Mouse (Mus musculus): ENCODE results near the gene Map3k10. TPM values are rescaled to one million over a fixed set of nuclear protein-coding genes. Genes with fewer than 3 reads are reported as not detected.
A peak's percentile ranks its signal among the peaks of the same experiment; 100 is the strongest.

Gene Map3k10
- polyA plus RNA-seq, 1 experiment, result 27.1 TPM

DNA sequence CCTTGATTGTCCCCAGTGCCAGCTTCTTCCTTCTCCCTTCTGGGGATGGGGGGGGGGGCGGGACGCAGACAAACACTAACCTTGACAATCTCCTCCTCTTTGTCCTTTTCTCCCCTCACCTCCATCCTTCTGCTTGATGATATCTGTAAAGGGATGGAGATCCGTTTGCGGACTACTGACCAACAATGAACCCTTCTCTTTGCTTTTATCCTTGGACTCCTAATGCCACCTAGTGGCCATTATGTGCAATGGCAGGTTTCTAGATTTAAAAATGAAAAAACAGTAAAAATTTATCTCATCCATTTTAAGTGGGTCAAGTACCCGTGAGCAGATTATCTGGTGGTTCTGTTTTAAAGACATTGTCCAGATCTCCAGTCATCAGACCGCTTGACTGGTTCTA, 11.3 kb upstream of the Map3k10 start:
- H3K4me3 ChIP-seq (replicated peaks; ENCODE audit: extremely low read depth, low read depth, low read length), result no peak overlapping the region
- 0 out of 2 replicates have a peak, but pooled peaks cover 2% of the 10 kb centered on the region for H3K4me1 ChIP-seq (ENCODE audit: control insufficient read depth, insufficient read depth, low read length)
- TF ChIP-seq POLR2A (IDR thresholded peaks at IDR 0.05; ENCODE audit: borderline replicate concordance, extremely low read depth, low read depth, low read length) (no peak), CTCF (IDR thresholded peaks at IDR 0.05; ENCODE audit: insufficient read depth, low read length) (peak; percentile 41; the same call in 1 of the 2 replicates)
- WGBS, result under 1% methylated on average over 6 of the region's 6 CpGs
- no peak for DNase-seq

DNA sequence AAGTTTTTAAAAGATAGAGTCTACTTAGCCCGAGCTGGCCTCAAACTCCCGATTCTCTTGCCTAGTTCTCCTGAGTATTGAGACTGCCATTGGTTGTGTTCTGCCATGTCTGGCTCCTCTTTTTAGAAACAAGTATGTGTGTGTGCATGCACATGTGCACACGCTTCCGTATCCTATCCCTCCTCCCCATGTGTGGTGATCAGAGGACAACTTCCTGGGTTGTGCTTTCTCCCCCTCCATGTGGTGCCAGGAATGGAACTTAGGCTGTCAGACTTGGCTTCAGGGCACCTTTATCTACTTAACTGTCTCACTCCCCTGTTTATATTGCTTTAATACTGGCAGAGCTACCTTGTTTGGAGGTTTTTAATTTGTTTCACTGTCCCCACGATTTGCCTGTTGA, 10.8 kb upstream of the Map3k10 start:
- 25% methylated on average over 5 of the region's 5 CpGs for WGBS
- TF ChIP-seq CTCF (IDR thresholded peaks at IDR 0.05; ENCODE audit: insufficient read depth, low read length) (no peak), POLR2A (IDR thresholded peaks at IDR 0.05; ENCODE audit: borderline replicate concordance, extremely low read depth, low read depth, low read length) (no peak)
- Histone ChIP-seq H3K4me3 (replicated peaks; ENCODE audit: extremely low read depth, low read depth, low read length) (no peak overlapping the region), H3K4me1 (ENCODE audit: control insufficient read depth, insufficient read depth, low read length) (0 out of 2 replicates have a peak, but pooled peaks cover 2% of the 10 kb centered on the region)
- DNase-seq, result no peak

GRCm38 (mm10) chr7:27683218-27683617, 8.8 kb upstream of the Map3k10 start:
- H3K4me1 ChIP-seq (ENCODE audit: control insufficient read depth, insufficient read depth, low read length), result no peaks in the 10 kb centered on the region
- 13% methylated on average over 2 of the region's 2 CpGs for WGBS
- TF ChIP-seq CTCF (IDR thresholded peaks at IDR 0.05; ENCODE audit: insufficient read depth, low read length), result no peak
- no peak for TF ChIP-seq POLR2A (IDR thresholded peaks at IDR 0.05; ENCODE audit: borderline replicate concordance, extremely low read depth, low read depth, low read length)
- no peak for DNase-seq
- no peak overlapping the region for H3K4me3 ChIP-seq (replicated peaks; ENCODE audit: extremely low read depth, low read depth, low read length)

DNA sequence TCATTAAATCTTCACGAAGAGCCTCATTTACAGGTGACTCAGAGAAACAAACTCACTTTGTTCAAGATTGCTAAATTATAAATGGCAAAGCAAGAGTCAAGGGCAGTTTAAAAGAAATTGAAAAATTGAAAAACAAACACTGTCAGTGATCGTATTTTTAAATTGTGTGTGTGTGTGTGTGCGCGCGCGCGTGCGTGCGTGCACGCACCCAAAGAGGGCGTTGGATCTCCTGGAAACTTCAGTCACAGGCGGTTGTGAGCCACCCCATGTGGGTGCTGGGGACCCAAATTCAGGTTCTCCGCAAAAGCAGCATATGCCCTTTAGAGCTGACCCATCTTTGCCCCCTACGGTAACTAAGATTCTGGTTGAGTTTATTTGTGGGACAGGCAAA, 819 bp upstream of the Map3k10 start:
- DNase-seq, result no peak
- WGBS, result 32% methylated on average over 14 of the region's 14 CpGs

GRCm38 (mm10) chr7:27674195-27674521, 240 bp downstream of the Map3k10 start:
- WGBS, result 1% methylated on average over 38 of the region's 38 CpGs
- Histone ChIP-seq H3K4me3 (replicated peaks; ENCODE audit: extremely low read depth, low read depth, low read length) (peak overlapping the region; percentile 79), H3K4me1 (ENCODE audit: control insufficient read depth, insufficient read depth, low read length) (peaks cover 5% of the 10 kb centered on the region)
- TF ChIP-seq POLR2A (IDR thresholded peaks at IDR 0.05; ENCODE audit: borderline replicate concordance, extremely low read depth, low read depth, low read length), result no peak
- no peak for TF ChIP-seq CTCF (IDR thresholded peaks at IDR 0.05; ENCODE audit: insufficient read depth, low read length)
- no peak for DNase-seq

More for the DNA sequence above, 819 bp upstream of the Map3k10 start:
- TF ChIP-seq CTCF (IDR thresholded peaks at IDR 0.05; ENCODE audit: insufficient read depth, low read length), result no peak
- no peak for TF ChIP-seq POLR2A (IDR thresholded peaks at IDR 0.05; ENCODE audit: borderline replicate concordance, extremely low read depth, low read depth, low read length)
- Histone ChIP-seq H3K4me3 (replicated peaks; ENCODE audit: extremely low read depth, low read depth, low read length) (no peak overlapping the region), H3K4me1 (ENCODE audit: control insufficient read depth, insufficient read depth, low read length) (peaks cover 5% of the 10 kb centered on the region)

- Histone ChIP-seq H3K4me3 (replicated peaks; ENCODE audit: extremely low read depth, low read depth, low read length) (peak overlapping the region; percentile 79), H3K4me1 (ENCODE audit: control insufficient read depth, insufficient read depth, low read length) (peaks cover 5% of the 10 kb centered on the region)
- TF ChIP-seq CTCF (IDR thresholded peaks at IDR 0.05; ENCODE audit: insufficient read depth, low read length), result no peak
- no peak for TF ChIP-seq POLR2A (IDR thresholded peaks at IDR 0.05; ENCODE audit: borderline replicate concordance, extremely low read depth, low read depth, low read length)
- 2% methylated on average over 49 of the region's 52 CpGs for WGBS
- DNase-seq, result no peak
Measured at GRCm38 (mm10) chr7:27673575-27674131, 745 bp downstream of the Map3k10 start.

GRCm38 (mm10) chr7:27673064-27673574, 1.3 kb downstream of the Map3k10 start:
- H3K4me3 ChIP-seq (replicated peaks; ENCODE audit: extremely low read depth, low read depth, low read length), result no peak overlapping the region
- 46% methylated on average over 9 of the region's 9 CpGs for WGBS
- no peak for DNase-seq
- TF ChIP-seq POLR2A (IDR thresholded peaks at IDR 0.05; ENCODE audit: borderline replicate concordance, extremely low read depth, low read depth, low read length) (no peak), CTCF (IDR thresholded peaks at IDR 0.05; ENCODE audit: insufficient read depth, low read length) (no peak)
- peaks cover 5% of the 10 kb centered on the region for H3K4me1 ChIP-seq (ENCODE audit: control insufficient read depth, insufficient read depth, low read length)

- no peak for TF ChIP-seq CTCF (IDR thresholded peaks at IDR 0.05; ENCODE audit: insufficient read depth, low read length)
- no peak for TF ChIP-seq POLR2A (IDR thresholded peaks at IDR 0.05; ENCODE audit: borderline replicate concordance, extremely low read depth, low read depth, low read length)
- Histone ChIP-seq H3K4me1 (ENCODE audit: control insufficient read depth, insufficient read depth, low read length) (no peaks in the 10 kb centered on the region), H3K4me3 (replicated peaks; ENCODE audit: extremely low read depth, low read depth, low read length) (no peak overlapping the region)
- DNase-seq, result no peak
- 91% methylated on average over 4 of the region's 4 CpGs for WGBS
Measured at GRCm38 (mm10) chr7:27662038-27662437, 12.4 kb downstream of the Map3k10 start.

GRCm38 (mm10) chr7:27658712-27659663, 15.4 kb downstream of the Map3k10 start:
- Histone ChIP-seq H3K4me3 (replicated peaks; ENCODE audit: extremely low read depth, low read depth, low read length) (no peak overlapping the region), H3K4me1 (ENCODE audit: control insufficient read depth, insufficient read depth, low read length) (no peaks in the 10 kb centered on the region)
- DNase-seq, result no peak
- WGBS, result 72% methylated on average over 14 of the region's 14 CpGs
- TF ChIP-seq POLR2A (IDR thresholded peaks at IDR 0.05; ENCODE audit: borderline replicate concordance, extremely low read depth, low read depth, low read length), result no peak
- no peak for TF ChIP-seq CTCF (IDR thresholded peaks at IDR 0.05; ENCODE audit: insufficient read depth, low read length)
